Comparison of ENCODE assay signal across 8 mouse cellular contexts in the genomic region with DNA sequence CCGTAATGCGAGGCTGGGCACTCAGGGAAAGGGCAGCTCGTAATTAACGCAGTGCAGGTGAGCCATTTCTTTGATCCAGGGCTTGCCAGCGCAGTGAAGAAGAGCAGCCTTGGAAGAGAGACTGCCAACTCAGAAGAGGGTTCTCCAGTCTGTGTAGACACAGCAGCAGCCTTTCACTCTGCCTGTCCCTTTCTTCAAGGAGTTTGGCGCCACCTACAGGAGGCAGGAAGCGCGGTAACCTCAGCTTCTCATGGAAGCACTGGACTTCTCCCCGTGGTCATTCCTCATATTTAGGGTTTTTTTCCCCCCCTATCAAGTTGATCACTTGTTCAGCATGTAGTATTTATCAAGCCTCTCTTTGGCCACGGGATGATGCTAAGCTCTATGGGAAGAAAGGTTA.
DNase-seq lines count a peak whose midpoint lies in the region; ATAC-seq and TF ChIP-seq lines count a peak whose summit lies in the region.

No protein-coding gene starts in this region.

- no peaks in the 10 kb centered on the region for H3K27me3 ChIP-seq in liver, embryonic 12.5 days (replicated peaks)
- no peaks in the 10 kb centered on the region for H3K27me3 ChIP-seq in kidney, embryonic 15.5 days
- no peaks in the 10 kb centered on the region for H3K27me3 ChIP-seq in liver, adult 2 months (ENCODE audit: control insufficient read depth, insufficient read depth, low read length)
- H3K27me3 ChIP-seq in stomach, postnatal 0 days (ENCODE audit: control insufficient read depth, insufficient read depth, low read length): no peaks in the 10 kb centered on the region

- ATAC-seq in liver, embryonic 12.5 days: no peak
- ATAC-seq in common myeloid progenitor, adult 5-6 weeks (replicated peaks; ENCODE audit: low read depth, poor library complexity, severe bottlenecking): peak; percentile 80; the same call in 1 of the 2 replicates
- ATAC-seq in kidney, embryonic 15.5 days (replicated peaks; ENCODE audit: low FRiP score): no peak
- ATAC-seq in stomach, postnatal 0 days (ENCODE audit: low FRiP score, low TSS enrichment): 0 out of 2 replicates have a peak, but pooled peaks have one; percentile 59

- TF ChIP-seq POLR2A in liver, adult 2 months (IDR thresholded peaks at IDR 0.05; ENCODE audit: extremely low read depth, insufficient read depth, low read length): no peak

- DNase-seq in liver: peak; percentile 68
- DNase-seq in gastrocnemius, postnatal 25 days: peak; percentile 28
- DNase-seq in liver, adult 2 months (ENCODE audit: extremely low read depth, low read depth, low spot score): peak; percentile 68
- DNase-seq in naive thymus-derived CD4-positive, alpha-beta T cell, adult 2 months (ENCODE audit: low read depth): peak; percentile 51
- peak; percentile 79 for DNase-seq in stomach, postnatal 0 days (ENCODE audit: low spot score)

- H3K9ac ChIP-seq in liver, embryonic 12.5 days: no peak overlapping the region
- H3K9ac ChIP-seq in kidney, embryonic 15.5 days: no peak overlapping the region
- H3K9ac ChIP-seq in liver, adult 2 months (ENCODE audit: low read depth, low read length): no peak overlapping the region
- no peak overlapping the region for H3K9ac ChIP-seq in stomach, postnatal 0 days (ENCODE audit: low read length)

- no peak overlapping the region for H3K27ac ChIP-seq in liver, embryonic 12.5 days
- H3K27ac ChIP-seq in kidney, embryonic 15.5 days: no peak overlapping the region
- no peak overlapping the region for H3K27ac ChIP-seq in liver, adult 2 months (replicated peaks; ENCODE audit: insufficient read depth, low read depth, low read length)
- H3K27ac ChIP-seq in stomach, postnatal 0 days (replicated peaks): no peak overlapping the region

- no peak overlapping the region for H3K4me2 ChIP-seq in liver, embryonic 12.5 days
- H3K4me2 ChIP-seq in kidney, embryonic 15.5 days: peak overlapping the region; percentile 31; the same call in 1 of the 2 replicates
- no peak overlapping the region for H3K4me2 ChIP-seq in stomach, postnatal 0 days (replicated peaks; ENCODE audit: low read depth)

- no peaks in the 10 kb centered on the region for H3K36me3 ChIP-seq in liver, embryonic 12.5 days
- no peaks in the 10 kb centered on the region for H3K36me3 ChIP-seq in kidney, embryonic 15.5 days
- H3K36me3 ChIP-seq in liver, adult 2 months (ENCODE audit: control insufficient read depth, insufficient read depth, low read length): no peaks in the 10 kb centered on the region
- no peaks in the 10 kb centered on the region for H3K36me3 ChIP-seq in stomach, postnatal 0 days (ENCODE audit: control insufficient read depth, insufficient read depth, low read length)

- no peaks in the 10 kb centered on the region for H3K79me2 ChIP-seq in liver, adult 2 months (ENCODE audit: control insufficient read depth, insufficient read depth, low read length)

- WGBS in liver, embryonic 12.5 days (ENCODE audit: insufficient replicate concordance): 25% methylated on average over 10 of the region's 10 CpGs
- 18% methylated on average over 10 of the region's 10 CpGs for whole genome bisulfite sequencing in kidney, embryonic 15.5 days
- 30% methylated on average over 10 of the region's 10 CpGs for WGBS in liver, adult 2 months
- WGBS in stomach, postnatal 0 days: 20% methylated on average over 10 of the region's 10 CpGs

- TF ChIP-seq CTCF in liver, adult 2 months (IDR thresholded peaks at IDR 0.05; ENCODE audit: low read depth, low read length): peak; percentile 96
- peak; percentile 98 for TF ChIP-seq CTCF in stomach, postnatal 0 days (IDR thresholded peaks at IDR 0.05; ENCODE audit: low read depth)

- no peak overlapping the region for H3K4me3 ChIP-seq in liver, embryonic 12.5 days
- no peak overlapping the region for H3K4me3 ChIP-seq in kidney, embryonic 15.5 days (replicated peaks)
- no peak overlapping the region for H3K4me3 ChIP-seq in liver, adult 2 months (ENCODE audit: insufficient read depth, low read depth, low read length)
- no peak overlapping the region for H3K4me3 ChIP-seq in stomach, postnatal 0 days (ENCODE audit: low read depth, low read length)

- no peaks in the 10 kb centered on the region for H3K9me3 ChIP-seq in liver, embryonic 12.5 days (replicated peaks)
- H3K9me3 ChIP-seq in kidney, embryonic 15.5 days (replicated peaks): no peaks in the 10 kb centered on the region
- H3K9me3 ChIP-seq in stomach, postnatal 0 days (ENCODE audit: control insufficient read depth, low read length): no peaks in the 10 kb centered on the region

- TF ChIP-seq EP300 in stomach, postnatal 0 days (optimal IDR thresholded peaks at IDR 0.05): no peak

- H3K4me1 ChIP-seq in liver, embryonic 12.5 days: 0 out of 2 replicates have a peak, but pooled peaks cover 4% of the 10 kb centered on the region
- 0 out of 2 replicates have a peak, but pooled peaks cover 6% of the 10 kb centered on the region for H3K4me1 ChIP-seq in kidney, embryonic 15.5 days
- H3K4me1 ChIP-seq in liver, adult 2 months (ENCODE audit: control insufficient read depth, insufficient read depth, low read length): 0 out of 2 replicates have a peak, but pooled peaks cover 2% of the 10 kb centered on the region
- no peaks in the 10 kb centered on the region for H3K4me1 ChIP-seq in stomach, postnatal 0 days (replicated peaks; ENCODE audit: control insufficient read depth, insufficient read depth)

Comparison
In these comparisons a context has a peak if more than half of its experiments do, and no peak if none do; other contexts are left out.
1. DNase-seq: peak in every context shown above with its lines; median percentile 79 in stomach, postnatal 0 days; 68 in liver; 68 in liver, adult 2 months; 51 in naive thymus-derived CD4-positive, alpha-beta T cell, adult 2 months; 28 in gastrocnemius, postnatal 25 days.
2. ATAC-seq: peak in common myeloid progenitor, adult 5-6 weeks (single experiment) and stomach, postnatal 0 days (single experiment); none in liver, embryonic 12.5 days (single experiment) and kidney, embryonic 15.5 days (single experiment).